Mouse (Mus musculus) neural tube, embryonic 15.5 days (tissue): Measurements from ENCODE around the gene Gm19345. TPM values are rescaled to one million over a fixed set of nuclear protein-coding genes. Genes with fewer than 3 reads are reported as not detected.
A peak's percentile ranks its signal among the peaks of the same experiment; 100 is the strongest.

Experiments
- ATAC-seq: fragments of 200-750 bp; cut with Nextera tagmentation; 2 replicates; pipeline ENCODE4 v1.8.0; 2017; ENCODE audit warnings: mild to moderate bottlenecking, moderate TSS enrichment, moderate library complexity; ENCODE audit not compliant: low FRiP score
- H3K27ac ChIP-seq: fragments of 300-500 bp; sonication (generic); replicated peaks from 2 replicates; pipeline ENCODE4 v1.5.1; 2015; ENCODE audit warnings: mild to moderate bottlenecking, inconsistent platforms
- H3K27me3 ChIP-seq: fragments of 300-500 bp; sonication (generic); replicated peaks from 2 replicates; pipeline ENCODE4 v1.6.1; 2015; ENCODE audit warnings: inconsistent platforms
- H3K36me3 ChIP-seq: fragments of 300-500 bp; sonication (generic); 2 replicates; pipeline ENCODE4 v1.6.1; 2015; ENCODE audit warnings: inconsistent platforms
- H3K4me1 ChIP-seq: fragments of 300-500 bp; sonication (generic); 2 replicates; pipeline ENCODE4 v1.6.1; 2015; ENCODE audit warnings: inconsistent platforms
- H3K4me2 ChIP-seq: fragments of 300-500 bp; sonication (generic); 2 replicates; pipeline ENCODE4 v1.6.1; 2015; ENCODE audit warnings: inconsistent platforms, mild to moderate bottlenecking, moderate library complexity
- H3K4me3 ChIP-seq: fragments of 300-500 bp; sonication (generic); replicated peaks from 2 replicates; pipeline ENCODE4 v1.5.1; 2015; ENCODE audit warnings: mild to moderate bottlenecking, inconsistent platforms
- H3K9ac ChIP-seq: fragments of 300-500 bp; sonication (generic); replicated peaks from 2 replicates; pipeline ENCODE4 v1.6.1; 2015; ENCODE audit warnings: mild to moderate bottlenecking, inconsistent platforms
- H3K9me3 ChIP-seq: fragments of 300-500 bp; sonication (generic); replicated peaks from 2 replicates; pipeline ENCODE4 v1.6.1; 2016; ENCODE audit warnings: inconsistent platforms
- WGBS: fragments of 180-500 bp; shearing (Covaris S2); methylation state at CpG from one replicate; pipeline ENCODE4 v1.1.7; 2015; ENCODE audit warnings: mixed read lengths; 5-methylcytosine and 5-hydroxymethylcytosine counted together
- polyA plus RNA-seq: library from polyadenylated mRNA; unstranded; fragments of >200 nt; fragmentation: Nextera tagmentation; extraction: Ambion mirVana; gene quantifications from 2 replicates; pipeline ENCODE4 v1.2.1, GENCODE M21; 2015

The Gm19345 gene
- polyA plus RNA-seq, 1 experiment from 2014 or later = 17.3 TPM

- ATAC-seq = no peak
- H3K36me3 ChIP-seq = no peaks in the 10 kb centered on the region
- no peak overlapping the region for H3K9ac ChIP-seq
- 72% methylated on average over 5 of the region's 5 CpGs for WGBS
- H3K4me3 ChIP-seq = no peak overlapping the region
- H3K4me1 ChIP-seq = peaks cover 29% of the 10 kb centered on the region
- H3K9me3 ChIP-seq = no peaks in the 10 kb centered on the region
- peaks cover 62% of the 10 kb centered on the region for H3K27me3 ChIP-seq
- no peak overlapping the region for H3K27ac ChIP-seq
- no peak overlapping the region for H3K4me2 ChIP-seq
Measured at GRCm38 (mm10) chr7:19818440-19818839, 33.4 kb upstream of the Gm19345 start.

- 90% methylated on average over 7 of the region's 7 CpGs for WGBS
- ATAC-seq = no peak
- H3K4me3 ChIP-seq = no peak overlapping the region
- peaks cover 62% of the 10 kb centered on the region for H3K27me3 ChIP-seq
- H3K9me3 ChIP-seq = no peaks in the 10 kb centered on the region
- H3K27ac ChIP-seq = no peak overlapping the region
- H3K9ac ChIP-seq = no peak overlapping the region
- no peaks in the 10 kb centered on the region for H3K36me3 ChIP-seq
- no peak overlapping the region for H3K4me2 ChIP-seq
- H3K4me1 ChIP-seq = peaks cover 31% of the 10 kb centered on the region
Measured at GRCm38 (mm10) chr7:19818875-19819274, 32.9 kb upstream of the Gm19345 start.

- Histone ChIP-seq H3K4me2 (no peak overlapping the region), H3K4me3 (no peak overlapping the region), H3K9ac (no peak overlapping the region), H3K27ac (no peak overlapping the region), H3K9me3 (no peaks in the 10 kb centered on the region), H3K36me3 (no peaks in the 10 kb centered on the region), H3K4me1 (peaks cover 39% of the 10 kb centered on the region), H3K27me3 (peaks cover 73% of the 10 kb centered on the region)
- 78% methylated on average over 3 of the region's 3 CpGs for WGBS
- no peak for ATAC-seq
Measured at GRCm38 (mm10) chr7:19820347-19821048, 31.3 kb upstream of the Gm19345 start.

- 63% methylated on average over 7 of the region's 7 CpGs for WGBS
- Histone ChIP-seq H3K4me3 (no peak overlapping the region), H3K27ac (no peak overlapping the region), H3K9ac (no peak overlapping the region), H3K9me3 (no peaks in the 10 kb centered on the region), H3K4me2 (no peak overlapping the region), H3K4me1 (peaks cover 27% of the 10 kb centered on the region), H3K36me3 (no peaks in the 10 kb centered on the region), H3K27me3 (peaks cover 69% of the 10 kb centered on the region)
- no peak for ATAC-seq
Measured at GRCm38 (mm10) chr7:19821633-19822032, 30.2 kb upstream of the Gm19345 start.

GRCm38 (mm10) chr7:19822193-19822592, 29.6 kb upstream of the Gm19345 start:
- peak overlapping the region; percentile 62 for H3K4me2 ChIP-seq
- no peak for ATAC-seq
- H3K9ac ChIP-seq = peak overlapping the region; percentile 22; the same call in 1 of the 2 replicates
- H3K9me3 ChIP-seq = no peaks in the 10 kb centered on the region
- no peaks in the 10 kb centered on the region for H3K36me3 ChIP-seq
- H3K27me3 ChIP-seq = peaks cover 63% of the 10 kb centered on the region
- no peak overlapping the region for H3K27ac ChIP-seq
- WGBS = 5% methylated on average over 20 of the region's 20 CpGs
- H3K4me3 ChIP-seq = peak overlapping the region; percentile 33
- peaks cover 22% of the 10 kb centered on the region for H3K4me1 ChIP-seq

GRCm38 (mm10) chr7:19822604-19823058, 29.2 kb upstream of the Gm19345 start, which contains the start of gene Bcl3:
Gene Bcl3 (minus strand): TSS chr7:19822770.
- Histone ChIP-seq H3K4me3 (peak within 1 kb of the TSS; percentile 33), H3K27me3 (peaks cover 59% of the 10 kb centered on the region), H3K9me3 (no peaks in the 10 kb centered on the region), H3K27ac (no peak within 1 kb of the TSS), H3K9ac (peak within 1 kb of the TSS; percentile 22; the same call in 1 of the 2 replicates), H3K4me2 (peak within 1 kb of the TSS; percentile 62), H3K36me3 (no peaks in the 10 kb centered on the region), H3K4me1 (peaks cover 17% of the 10 kb centered on the region)
- ATAC-seq = no peak
- 2% methylated on average over 41 of the region's 42 CpGs for WGBS

- H3K4me3 ChIP-seq = no peak overlapping the region
- no peaks in the 10 kb centered on the region for H3K36me3 ChIP-seq
- peak overlapping the region; percentile 31; the same call in 1 of the 2 replicates for H3K4me2 ChIP-seq
- no peaks in the 10 kb centered on the region for H3K9me3 ChIP-seq
- no peak overlapping the region for H3K9ac ChIP-seq
- peaks cover 17% of the 10 kb centered on the region for H3K4me1 ChIP-seq
- H3K27ac ChIP-seq = no peak overlapping the region
- peaks cover 50% of the 10 kb centered on the region for H3K27me3 ChIP-seq
- WGBS = 25% methylated on average over 16 of the region's 16 CpGs
- no peak for ATAC-seq
Measured at GRCm38 (mm10) chr7:19823256-19824181, 28.3 kb upstream of the Gm19345 start.

GRCm38 (mm10) chr7:19824182-19824973, 27.4 kb upstream of the Gm19345 start:
- ATAC-seq = no peak
- Histone ChIP-seq H3K4me3 (no peak overlapping the region), H3K4me1 (peaks cover 17% of the 10 kb centered on the region), H3K4me2 (peak overlapping the region; percentile 31), H3K36me3 (no peaks in the 10 kb centered on the region), H3K9me3 (no peaks in the 10 kb centered on the region), H3K27ac (no peak overlapping the region), H3K9ac (no peak overlapping the region), H3K27me3 (peaks cover 45% of the 10 kb centered on the region)
- WGBS = 22% methylated on average over 26 of the region's 26 CpGs

GRCm38 (mm10) chr7:19826756-19827155, 25.0 kb upstream of the Gm19345 start:
- ATAC-seq = no peak
- WGBS = 49% methylated on average over 6 of the region's 6 CpGs

GRCm38 (mm10) chr7:19829694-19830093, 22.1 kb upstream of the Gm19345 start:
- no peak for ATAC-seq
- no peaks in the 10 kb centered on the region for H3K36me3 ChIP-seq
- 94% methylated on average over 3 of the region's 3 CpGs for WGBS
- no peak overlapping the region for H3K9ac ChIP-seq
- no peak overlapping the region for H3K4me2 ChIP-seq
- 0 out of 2 replicates have a peak, but pooled peaks cover under 1% of the 10 kb centered on the region for H3K4me1 ChIP-seq
- H3K27me3 ChIP-seq = peaks cover 2% of the 10 kb centered on the region; the same call in 1 of the 2 replicates
- H3K27ac ChIP-seq = no peak overlapping the region
- H3K9me3 ChIP-seq = no peaks in the 10 kb centered on the region
- H3K4me3 ChIP-seq = no peak overlapping the region

More at GRCm38 (mm10) chr7:19826756-19827155, 25.0 kb upstream of the Gm19345 start:
- no peaks in the 10 kb centered on the region for H3K9me3 ChIP-seq
- peaks cover 32% of the 10 kb centered on the region for H3K27me3 ChIP-seq
- H3K36me3 ChIP-seq = no peaks in the 10 kb centered on the region
- no peak overlapping the region for H3K4me3 ChIP-seq
- H3K27ac ChIP-seq = no peak overlapping the region
- H3K4me2 ChIP-seq = no peak overlapping the region
- peaks cover 17% of the 10 kb centered on the region for H3K4me1 ChIP-seq
- no peak overlapping the region for H3K9ac ChIP-seq

GRCm38 (mm10) chr7:19830682-19831156, 21.1 kb upstream of the Gm19345 start:
- Histone ChIP-seq H3K27ac (no peak overlapping the region), H3K27me3 (no peaks in the 10 kb centered on the region), H3K4me2 (0 out of 2 replicates have a peak overlapping the region, but pooled peaks have one; percentile 19), H3K9me3 (no peaks in the 10 kb centered on the region), H3K9ac (no peak overlapping the region), H3K36me3 (no peaks in the 10 kb centered on the region), H3K4me1 (no peaks in the 10 kb centered on the region), H3K4me3 (no peak overlapping the region)
- WGBS = 38% methylated on average over 13 of the region's 13 CpGs
- ATAC-seq = no peak; the same call in 1 of the 2 replicates
